Mouse (Mus musculus): ENCODE results near the gene Slc25a43.

Slc25a43 gene

DNA sequence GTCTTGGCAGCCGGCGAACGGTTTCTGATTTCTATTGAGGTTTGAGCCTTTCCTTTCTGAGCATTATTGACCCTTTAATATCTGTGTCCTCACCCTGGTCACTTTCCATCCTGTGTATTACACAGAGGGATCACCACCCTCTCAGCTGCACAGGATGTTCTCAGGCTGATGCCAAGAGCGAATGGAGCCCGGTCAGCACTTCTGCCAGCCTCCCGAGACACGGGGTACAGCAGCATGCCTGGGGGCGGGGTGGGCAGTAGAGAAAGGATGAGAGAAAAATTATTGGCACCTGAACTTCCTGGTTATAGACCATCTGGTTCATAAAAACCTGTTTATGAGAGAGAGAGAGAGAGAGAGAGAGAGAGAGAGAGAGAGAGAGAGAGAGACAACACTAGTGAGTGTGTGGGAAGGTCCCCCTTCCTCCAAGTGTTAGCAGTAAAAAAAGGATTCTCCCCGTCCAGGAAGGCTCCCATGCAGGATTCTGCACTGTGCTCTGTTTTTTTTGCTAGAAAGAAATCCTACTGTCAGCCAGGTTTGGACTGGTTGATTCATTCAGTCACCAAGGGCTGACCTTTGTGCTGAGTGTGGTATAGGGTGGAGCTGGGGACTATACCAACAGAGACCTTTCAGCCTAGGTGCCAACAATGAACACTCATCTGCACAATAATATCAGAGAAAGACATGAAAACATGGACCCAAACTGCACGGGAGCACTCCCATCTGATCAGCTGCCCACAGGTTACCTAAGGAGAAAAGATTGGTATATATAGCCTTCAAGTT, 80.7 kb downstream of the Slc25a43 start:
- DNase-seq (ENCODE audit: low read depth, low spot score), result no peak

DNA sequence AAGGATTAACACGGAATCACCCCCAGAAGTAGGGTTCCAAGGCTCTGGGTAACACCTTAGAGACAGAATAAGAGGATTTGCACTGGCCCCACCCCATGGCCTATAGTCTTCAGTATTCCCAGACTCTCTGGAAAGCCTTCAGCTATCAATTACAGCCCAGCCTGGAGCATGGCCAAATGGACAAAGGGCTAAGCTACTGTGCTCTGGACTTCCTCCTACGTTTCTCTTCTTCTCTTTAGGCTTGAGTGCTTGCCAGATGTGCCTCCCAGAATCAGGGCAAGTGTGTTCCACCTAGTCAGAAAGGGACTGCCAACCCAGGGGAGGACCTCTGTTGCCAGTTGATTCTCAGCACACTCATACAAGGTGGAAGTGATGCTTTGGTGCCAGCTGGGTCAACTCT, 81.6 kb downstream of the Slc25a43 start:
- no peak for DNase-seq (ENCODE audit: low read depth, low spot score)
